Comparison of ENCODE assay signal across 22 mouse cellular contexts in the genomic region with DNA sequence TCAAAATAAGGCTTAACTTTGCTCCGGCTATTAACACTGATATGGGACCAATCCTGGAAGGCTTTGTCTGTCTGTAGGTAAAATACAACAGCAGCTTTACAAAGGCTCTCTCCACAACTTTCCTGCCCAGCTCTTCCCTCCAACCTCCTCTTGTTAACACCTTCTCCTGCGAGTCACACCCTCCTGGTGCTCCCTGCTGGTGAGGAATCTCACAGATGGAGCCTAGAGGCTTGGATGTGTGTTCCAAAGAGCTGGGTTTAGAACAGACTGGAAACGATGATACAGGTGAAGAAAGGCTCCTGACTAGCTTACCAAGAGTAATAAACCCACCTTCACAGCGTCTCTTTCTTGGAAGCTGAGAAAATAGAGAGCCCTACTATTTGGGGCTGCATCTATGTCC.
DNase-seq lines count a peak whose midpoint lies in the region; ATAC-seq and TF ChIP-seq lines count a peak whose summit lies in the region.
"Had no signal": no experiment of that assay in that cellular context is flagged by ENCODE, and none has a peak within 500 bp of the region (broad histone marks: within the 10 kb centered on the region; RNA-seq: fewer than 3 reads in every experiment).

No protein-coding gene starts in this region.

- H3K4me2 ChIP-seq in forebrain, embryonic 11.5 days (ENCODE audit: low read depth, low read length, severe bottlenecking), result no peak overlapping the region
- H3K4me2 ChIP-seq in forebrain, embryonic 14.5 days (ENCODE audit: low read length), result no peak overlapping the region
- H3K4me2 ChIP-seq: embryonic facial prominence, embryonic 12.5 days; forebrain, embryonic 12.5 days; forebrain, embryonic 15.5 days had no signal

- no peak for TF ChIP-seq EP300 in MEL (IDR thresholded peaks at IDR 0.05; ENCODE audit: low read depth in 1 of 2, low read length in 2 of 2)

- H3K4me1 ChIP-seq in forebrain, embryonic 11.5 days (replicated peaks; ENCODE audit: control insufficient read depth, insufficient read depth, low read length), result no peaks in the 10 kb centered on the region
- H3K4me1 ChIP-seq in forebrain, embryonic 14.5 days (ENCODE audit: control insufficient read depth, insufficient read depth, low read length), result no peaks in the 10 kb centered on the region
- no peaks in the 10 kb centered on the region for H3K4me1 ChIP-seq in MEL (ENCODE audit: control insufficient read depth in 1 of 2, insufficient read depth in 2 of 2, low read length in 2 of 2)
- H3K4me1 ChIP-seq: embryonic facial prominence, embryonic 10.5 days; forebrain, embryonic 12.5 days; forebrain, embryonic 15.5 days had no signal

- no peak overlapping the region for H3K27ac ChIP-seq in forebrain, embryonic 11.5 days (ENCODE audit: low read depth, low read length)
- no peak overlapping the region for H3K27ac ChIP-seq in forebrain, embryonic 14.5 days (ENCODE audit: low read depth, low read length)
- H3K27ac ChIP-seq in MEL (ENCODE audit: control insufficient read depth, low read depth, low read length), result no peak overlapping the region
- H3K27ac ChIP-seq: embryonic facial prominence, embryonic 10.5 days; embryonic facial prominence, embryonic 12.5 days; forebrain, embryonic 12.5 days; forebrain, embryonic 15.5 days had no signal

- H3K36me3 ChIP-seq in forebrain, embryonic 11.5 days (ENCODE audit: control insufficient read depth, insufficient read depth, low read length), result no peaks in the 10 kb centered on the region
- peaks cover 4% of the 10 kb centered on the region; the same call in 1 of the 2 replicates for H3K36me3 ChIP-seq in forebrain, embryonic 14.5 days (ENCODE audit: control insufficient read depth, insufficient read depth, low read length)
- H3K36me3 ChIP-seq in MEL (ENCODE audit: control insufficient read depth in 1 of 2, insufficient read depth in 2 of 2, low read length in 2 of 2), result no peaks in the 10 kb centered on the region
- H3K36me3 ChIP-seq: forebrain, embryonic 12.5 days; forebrain, embryonic 15.5 days had no signal

- H3K27me3 ChIP-seq in forebrain, embryonic 11.5 days (ENCODE audit: control insufficient read depth, insufficient read depth, low read length), result no peaks in the 10 kb centered on the region
- no peaks in the 10 kb centered on the region for H3K27me3 ChIP-seq in forebrain, embryonic 14.5 days (replicated peaks; ENCODE audit: control insufficient read depth, insufficient read depth, low read length)
- H3K27me3 ChIP-seq in MEL (ENCODE audit: control insufficient read depth in 1 of 2, insufficient read depth in 2 of 2, low read length in 2 of 2), result no peaks in the 10 kb centered on the region
- H3K27me3 ChIP-seq: embryonic facial prominence, embryonic 12.5 days; forebrain, embryonic 12.5 days; forebrain, embryonic 15.5 days; Patski had no signal

- no peak for TF ChIP-seq RAD21 in MEL (IDR thresholded peaks at IDR 0.05; ENCODE audit: low read depth, low read length)

- no peak overlapping the region for H3K4me3 ChIP-seq in forebrain, embryonic 11.5 days (ENCODE audit: low read depth, low read length)
- H3K4me3 ChIP-seq in forebrain, embryonic 14.5 days (ENCODE audit: low read depth, low read length), result no peak overlapping the region
- no peak overlapping the region for H3K4me3 ChIP-seq in MEL (ENCODE audit: control insufficient read depth in 1 of 2, insufficient read depth in 1 of 2, low read depth in 2 of 2, low read length in 2 of 2)
- H3K4me3 ChIP-seq: embryonic facial prominence, embryonic 10.5 days; embryonic facial prominence, embryonic 12.5 days; forebrain, embryonic 12.5 days; forebrain, embryonic 15.5 days had no signal

- peak; percentile 13 for DNase-seq in forebrain, embryonic 11.5 days (ENCODE audit: low spot score)
- DNase-seq in forebrain, embryonic 14.5 days (ENCODE audit: low spot score), result no peak
- no peak for DNase-seq in MEL (ENCODE audit: low read depth, low spot score)
- peak; percentile 73 for DNase-seq in brain, adult 2 months (ENCODE audit: low read depth, low spot score)
- DNase-seq in spleen, postnatal 10 days (ENCODE audit: low spot score in 2 of 2), result no peak
- no peak for DNase-seq in lung, postnatal 36 days
- DNase-seq: adrenal gland, adult 8-10 months; adrenal gland, postnatal 14 days; adrenal gland, postnatal 36 days; cerebellum, adult 11 months; cerebellum, adult 18-20 months; cerebellum, adult 9-10 months; cerebellum, postnatal 10 days; cerebellum, postnatal 36 days; embryo, embryonic 11 days; forebrain, postnatal 0 days had no signal

- no peak for TF ChIP-seq POLR2A in MEL (IDR thresholded peaks at IDR 0.05; ENCODE audit: control insufficient read depth in 1 of 2, insufficient read depth in 1 of 2, low read depth in 1 of 2, low read length in 2 of 2, poor library complexity in 1 of 2)

- ATAC-seq in forebrain, embryonic 11.5 days (replicated peaks; ENCODE audit: low FRiP score), result no peak
- ATAC-seq in forebrain, embryonic 14.5 days, result no peak
- ATAC-seq: activated CD4-positive, CD25-positive, alpha-beta regulatory T cell, adult 4 months; forebrain, embryonic 15.5 days; forebrain, postnatal 0 days; Patski had no signal

- no peaks in the 10 kb centered on the region for H3K79me2 ChIP-seq in MEL (ENCODE audit: control insufficient read depth, insufficient read depth, low read length, poor library complexity)

- H3K9ac ChIP-seq in forebrain, embryonic 11.5 days (ENCODE audit: low read length), result no peak overlapping the region
- no peak overlapping the region for H3K9ac ChIP-seq in forebrain, embryonic 14.5 days (ENCODE audit: low read length)
- H3K9ac ChIP-seq in MEL (ENCODE audit: control insufficient read depth, low read depth, low read length, poor library complexity, severe bottlenecking), result no peak overlapping the region
- H3K9ac ChIP-seq: embryonic facial prominence, embryonic 12.5 days; forebrain, embryonic 12.5 days; forebrain, embryonic 15.5 days; forebrain, postnatal 0 days had no signal

- no peaks in the 10 kb centered on the region for H3K9me3 ChIP-seq in forebrain, embryonic 11.5 days (ENCODE audit: control insufficient read depth, low read length)
- H3K9me3 ChIP-seq in forebrain, embryonic 14.5 days (replicated peaks; ENCODE audit: control insufficient read depth, low read length), result no peaks in the 10 kb centered on the region
- no peaks in the 10 kb centered on the region for H3K9me3 ChIP-seq in MEL (replicated peaks; ENCODE audit: insufficient read depth, low read length)
- H3K9me3 ChIP-seq: embryonic facial prominence, embryonic 10.5 days; embryonic facial prominence, embryonic 12.5 days; forebrain, embryonic 12.5 days; forebrain, embryonic 15.5 days had no signal

- no peak for TF ChIP-seq CTCF in MEL (IDR thresholded peaks at IDR 0.05 in 2 of 3, conservative IDR thresholded peaks at IDR 0.05 in 1 of 3; ENCODE audit: control insufficient read depth in 1 of 3, insufficient read depth in 1 of 3, low read depth in 2 of 3, low read length in 3 of 3, poor library complexity in 1 of 3, severe bottlenecking in 1 of 3)

- 77% methylated on average over 4 of the region's 4 CpGs for WGBS in forebrain, embryonic 11.5 days
- 71% methylated on average over 4 of the region's 4 CpGs for WGBS in forebrain, embryonic 14.5 days

TF ChIP-seq in MEL, 35 proteins besides CTCF, POLR2A, EP300 and RAD21:
- TF ChIP-seq SMC3 (IDR thresholded peaks at IDR 0.05; ENCODE audit: low read depth, low read length), result 0 out of 2 replicates have a peak, but pooled peaks have one; percentile 3
- no peak for TF ChIP-seq MAZ (IDR thresholded peaks at IDR 0.05; ENCODE audit: low read depth, low read length)

Comparison
In these comparisons a context has a peak if more than half of its experiments do, and no peak if none do; other contexts are left out.
1. DNase-seq: peak in forebrain, embryonic 11.5 days (single experiment) and brain, adult 2 months (single experiment); none in forebrain, embryonic 14.5 days (single experiment), MEL (single experiment), spleen, postnatal 10 days (0 of 2) and lung, postnatal 36 days (single experiment).